Mouse (Mus musculus): ENCODE results near the gene Blvrb. TPM values are rescaled to one million over a fixed set of nuclear protein-coding genes. Genes with fewer than 3 reads are reported as not detected.

Gene Blvrb
- polyA plus RNA-seq, 1 experiment from 2014 or later = 97.3 TPM

- no peak for ATAC-seq (ENCODE audit: low FRiP score, low TSS enrichment)
- no peak overlapping the region for H3K4me2 ChIP-seq (replicated peaks; ENCODE audit: low read depth)
- 60% methylated on average over 13 of the region's 13 CpGs for WGBS
- DNase-seq (ENCODE audit: low spot score) = no peak
- no peak overlapping the region for H3K27ac ChIP-seq (replicated peaks)
- H3K4me3 ChIP-seq (ENCODE audit: low read depth, low read length) = no peak overlapping the region
- no peaks in the 10 kb centered on the region for H3K9me3 ChIP-seq (ENCODE audit: control insufficient read depth, low read length)
- no peak for TF ChIP-seq CTCF (IDR thresholded peaks at IDR 0.05; ENCODE audit: low read depth)
- TF ChIP-seq EP300 (optimal IDR thresholded peaks at IDR 0.05) = no peak
- H3K4me1 ChIP-seq (replicated peaks; ENCODE audit: control insufficient read depth, insufficient read depth) = no peaks in the 10 kb centered on the region
- H3K9ac ChIP-seq (ENCODE audit: low read length) = no peak overlapping the region
- no peaks in the 10 kb centered on the region for H3K27me3 ChIP-seq (ENCODE audit: control insufficient read depth, insufficient read depth, low read length)
- no peaks in the 10 kb centered on the region for H3K36me3 ChIP-seq (ENCODE audit: control insufficient read depth, insufficient read depth, low read length)
These were observed 4.5 kb downstream of the Blvrb start for GRCm38 (mm10) chr7:27452206-27452770.

- Histone ChIP-seq H3K36me3 (ENCODE audit: control insufficient read depth, insufficient read depth, low read length) (no peaks in the 10 kb centered on the region), H3K4me3 (ENCODE audit: low read depth, low read length) (no peak overlapping the region), H3K4me1 (replicated peaks; ENCODE audit: control insufficient read depth, insufficient read depth) (no peaks in the 10 kb centered on the region), H3K9me3 (ENCODE audit: control insufficient read depth, low read length) (no peaks in the 10 kb centered on the region), H3K27ac (replicated peaks) (no peak overlapping the region), H3K9ac (ENCODE audit: low read length) (no peak overlapping the region), H3K4me2 (replicated peaks; ENCODE audit: low read depth) (no peak overlapping the region), H3K27me3 (ENCODE audit: control insufficient read depth, insufficient read depth, low read length) (no peaks in the 10 kb centered on the region)
- TF ChIP-seq EP300 (optimal IDR thresholded peaks at IDR 0.05) = no peak
- TF ChIP-seq CTCF (IDR thresholded peaks at IDR 0.05; ENCODE audit: low read depth) = no peak
- DNase-seq (ENCODE audit: low spot score) = no peak
- WGBS = 67% methylated on average over 10 of the region's 10 CpGs
- no peak for ATAC-seq (ENCODE audit: low FRiP score, low TSS enrichment)
These were observed 6.8 kb downstream of the Blvrb start for GRCm38 (mm10) chr7:27454461-27455121.

GRCm38 (mm10) chr7:27455273-27455672, 7.5 kb downstream of the Blvrb start:
- Histone ChIP-seq H3K4me1 (replicated peaks; ENCODE audit: control insufficient read depth, insufficient read depth) (no peaks in the 10 kb centered on the region), H3K4me3 (ENCODE audit: low read depth, low read length) (no peak overlapping the region), H3K36me3 (ENCODE audit: control insufficient read depth, insufficient read depth, low read length) (no peaks in the 10 kb centered on the region), H3K27ac (replicated peaks) (no peak overlapping the region), H3K9ac (ENCODE audit: low read length) (no peak overlapping the region), H3K27me3 (ENCODE audit: control insufficient read depth, insufficient read depth, low read length) (no peaks in the 10 kb centered on the region), H3K4me2 (replicated peaks; ENCODE audit: low read depth) (no peak overlapping the region), H3K9me3 (ENCODE audit: control insufficient read depth, low read length) (no peaks in the 10 kb centered on the region)
- ATAC-seq (ENCODE audit: low FRiP score, low TSS enrichment) (no peak), DNase-seq (ENCODE audit: low spot score) (no peak)
- TF ChIP-seq EP300 (optimal IDR thresholded peaks at IDR 0.05) (no peak), CTCF (IDR thresholded peaks at IDR 0.05; ENCODE audit: low read depth) (no peak)
- 84% methylated on average over 3 of the region's 3 CpGs for WGBS

GRCm38 (mm10) chr7:27458614-27459013, 10.8 kb downstream of the Blvrb start:
- no peak for ATAC-seq (ENCODE audit: low FRiP score, low TSS enrichment)
- WGBS = 88% methylated on average over 4 of the region's 4 CpGs

GRCm38 (mm10) chr7:27459640-27460039, 11.9 kb downstream of the Blvrb start:
- 87% methylated on average over 5 of the region's 5 CpGs for WGBS
- Histone ChIP-seq H3K9me3 (ENCODE audit: control insufficient read depth, low read length) (no peaks in the 10 kb centered on the region), H3K27me3 (ENCODE audit: control insufficient read depth, insufficient read depth, low read length) (no peaks in the 10 kb centered on the region), H3K4me2 (replicated peaks; ENCODE audit: low read depth) (no peak overlapping the region), H3K27ac (replicated peaks) (no peak overlapping the region), H3K4me3 (ENCODE audit: low read depth, low read length) (no peak overlapping the region), H3K9ac (ENCODE audit: low read length) (no peak overlapping the region), H3K4me1 (replicated peaks; ENCODE audit: control insufficient read depth, insufficient read depth) (no peaks in the 10 kb centered on the region), H3K36me3 (ENCODE audit: control insufficient read depth, insufficient read depth, low read length) (no peaks in the 10 kb centered on the region)
- TF ChIP-seq EP300 (optimal IDR thresholded peaks at IDR 0.05) = no peak
- no peak for TF ChIP-seq CTCF (IDR thresholded peaks at IDR 0.05; ENCODE audit: low read depth)
- DNase-seq (ENCODE audit: low spot score) (no peak), ATAC-seq (ENCODE audit: low FRiP score, low TSS enrichment) (no peak)

More at GRCm38 (mm10) chr7:27458614-27459013, 10.8 kb downstream of the Blvrb start:
- H3K4me1 ChIP-seq (replicated peaks; ENCODE audit: control insufficient read depth, insufficient read depth) = no peaks in the 10 kb centered on the region
- no peaks in the 10 kb centered on the region for H3K27me3 ChIP-seq (ENCODE audit: control insufficient read depth, insufficient read depth, low read length)
- no peak overlapping the region for H3K27ac ChIP-seq (replicated peaks)
- no peak overlapping the region for H3K4me2 ChIP-seq (replicated peaks; ENCODE audit: low read depth)
- H3K4me3 ChIP-seq (ENCODE audit: low read depth, low read length) = no peak overlapping the region
- no peaks in the 10 kb centered on the region for H3K9me3 ChIP-seq (ENCODE audit: control insufficient read depth, low read length)
- H3K36me3 ChIP-seq (ENCODE audit: control insufficient read depth, insufficient read depth, low read length) = no peaks in the 10 kb centered on the region
- TF ChIP-seq CTCF (IDR thresholded peaks at IDR 0.05; ENCODE audit: low read depth) (no peak), EP300 (optimal IDR thresholded peaks at IDR 0.05) (no peak)
- no peak for DNase-seq (ENCODE audit: low spot score)
- no peak overlapping the region for H3K9ac ChIP-seq (ENCODE audit: low read length)

GRCm38 (mm10) chr7:27460477-27460876, 12.7 kb downstream of the Blvrb start:
- 79% methylated on average over 6 of the region's 6 CpGs for WGBS
- no peaks in the 10 kb centered on the region for H3K4me1 ChIP-seq (replicated peaks; ENCODE audit: control insufficient read depth, insufficient read depth)
- ATAC-seq (ENCODE audit: low FRiP score, low TSS enrichment) (no peak), DNase-seq (ENCODE audit: low spot score) (no peak)
- TF ChIP-seq CTCF (IDR thresholded peaks at IDR 0.05; ENCODE audit: low read depth) = no peak
- no peak for TF ChIP-seq EP300 (optimal IDR thresholded peaks at IDR 0.05)
- no peaks in the 10 kb centered on the region for H3K27me3 ChIP-seq (ENCODE audit: control insufficient read depth, insufficient read depth, low read length)
- H3K9me3 ChIP-seq (ENCODE audit: control insufficient read depth, low read length) = no peaks in the 10 kb centered on the region
- no peak overlapping the region for H3K9ac ChIP-seq (ENCODE audit: low read length)
- no peak overlapping the region for H3K4me3 ChIP-seq (ENCODE audit: low read depth, low read length)
- no peak overlapping the region for H3K4me2 ChIP-seq (replicated peaks; ENCODE audit: low read depth)
- no peak overlapping the region for H3K27ac ChIP-seq (replicated peaks)
- H3K36me3 ChIP-seq (ENCODE audit: control insufficient read depth, insufficient read depth, low read length) = no peaks in the 10 kb centered on the region

All from stomach, postnatal 0 days (tissue).